18 mouse cellular contexts compared by ENCODE assay signal in the genomic region with DNA sequence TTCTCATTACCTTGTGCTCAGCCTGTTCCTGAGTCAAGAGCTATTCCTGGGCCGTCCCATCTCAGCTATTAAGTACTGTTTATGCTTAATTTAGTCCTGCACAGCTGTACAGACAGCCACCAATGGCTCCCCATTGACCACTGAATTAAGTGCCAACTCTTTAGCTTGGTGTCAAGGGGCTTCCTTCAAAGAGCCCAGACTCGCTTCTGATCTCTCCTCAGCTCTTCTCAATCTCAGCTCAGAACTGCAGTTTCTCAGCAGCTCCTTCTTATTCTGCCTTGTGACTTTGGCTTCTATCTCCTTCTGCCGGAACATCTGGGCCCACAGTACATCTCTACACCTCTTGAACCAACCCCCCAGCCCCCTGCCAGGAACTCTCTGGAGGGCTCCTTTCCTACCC.
"Had no signal": no experiment of that assay in that cellular context is flagged by ENCODE, and none has a peak within 500 bp of the region (broad histone marks: within the 10 kb centered on the region; RNA-seq: fewer than 3 reads in every experiment).

No protein-coding gene starts in this region.

- DNase-seq: lung, adult 18-20 months; lung, embryonic 14.5 days; lung, postnatal 10 days; lung, postnatal 4 days; retina, postnatal 1 day; right cerebral cortex, adult 18-20 months; right cerebral cortex, postnatal 25 days; right cerebral cortex, postnatal 4 days; spleen, adult 18-20 months; thymus, adult 18-20 months; thymus, postnatal 14 days; thymus, postnatal 36 days had no signal

- H3K4me2 ChIP-seq: liver, embryonic 12.5 days; lung, embryonic 14.5 days; midbrain, embryonic 13.5 days; neural tube, embryonic 12.5 days had no signal

- H3K9me3 ChIP-seq: liver, embryonic 12.5 days; midbrain, embryonic 10.5 days; midbrain, embryonic 13.5 days; neural tube, embryonic 12.5 days had no signal

- ATAC-seq: liver, embryonic 12.5 days; midbrain, embryonic 13.5 days had no signal

- H3K36me3 ChIP-seq: liver, embryonic 12.5 days; midbrain, embryonic 10.5 days; midbrain, embryonic 13.5 days; neural tube, embryonic 12.5 days had no signal

- H3K27ac ChIP-seq: liver, embryonic 12.5 days; liver, embryonic 14.5 days; midbrain, embryonic 10.5 days; midbrain, embryonic 13.5 days; neural tube, embryonic 12.5 days had no signal

- H3K9ac ChIP-seq: liver, embryonic 12.5 days; liver, embryonic 14.5 days; lung, embryonic 14.5 days; midbrain, embryonic 13.5 days; neural tube, embryonic 12.5 days had no signal

- H3K27me3 ChIP-seq: liver, embryonic 12.5 days; midbrain, embryonic 13.5 days; neural tube, embryonic 12.5 days had no signal

- H3K4me3 ChIP-seq: liver, embryonic 12.5 days; midbrain, embryonic 10.5 days; midbrain, embryonic 13.5 days; myocyte; neural tube, embryonic 12.5 days had no signal
